Mouse (Mus musculus) MEL (cell line): Measurements from ENCODE around the gene Vmn2r76.
"Not testable (repeated sequence)": the region's sequence is repeated elsewhere in the genome, so short reads cannot be mapped to it uniquely, and the experiment has no call there.

Experiments
- CTCF ChIP-seq, 3 experiments: IDR thresholded peaks in 2 of 3; conservative IDR thresholded peaks in 1 of 3; 2 replicates each; pipeline ENCODE4 v1.5.1; 2011 to 2012; ENCODE audit warnings: low read length in 3 of 3, low read depth in 2 of 3, mild to moderate bottlenecking in 2 of 3, improper control_type of control experiment in 1 of 3, inconsistent platforms in 1 of 3, mixed read lengths in 1 of 3, moderate library complexity in 1 of 3; ENCODE audit not compliant: control insufficient read depth in 1 of 3, insufficient read depth in 1 of 3, poor library complexity in 1 of 3, severe bottlenecking in 1 of 3
- ELF1 ChIP-seq: IDR thresholded peaks from 2 replicates; pipeline ENCODE4 v1.6.1; 2014; ENCODE audit warnings: low read depth, mild to moderate bottlenecking, inconsistent platforms, low read length, improper control_type of control experiment, moderate library complexity
- EP300 ChIP-seq, 2 experiments: IDR thresholded peaks; 2 replicates each; pipeline ENCODE4 v1.6.1; 2011; ENCODE audit warnings: improper control_type of control experiment in 2 of 2, low read length in 2 of 2, low read depth in 1 of 2, mild to moderate bottlenecking in 1 of 2
- GATA1 ChIP-seq: IDR thresholded peaks from 2 replicates; pipeline ENCODE4 v1.6.1; 2011; ENCODE audit warnings: low read depth, low read length, improper control_type of control experiment
- JUND ChIP-seq: IDR thresholded peaks from 2 replicates; pipeline ENCODE4 v1.6.1; 2011; ENCODE audit warnings: low read depth, mild to moderate bottlenecking, improper control_type of control experiment, low read length
- MAFK ChIP-seq: IDR thresholded peaks from 2 replicates; pipeline ENCODE4 v1.6.1; 2011; ENCODE audit warnings: low read depth, mild to moderate bottlenecking, low read length, improper control_type of control experiment, borderline replicate concordance
- MAZ ChIP-seq: IDR thresholded peaks from 2 replicates; pipeline ENCODE4 v1.6.1; 2012; ENCODE audit warnings: low read depth, mild to moderate bottlenecking, inconsistent platforms, low read length, improper control_type of control experiment
- MYB ChIP-seq: IDR thresholded peaks from 2 replicates; pipeline ENCODE4 v1.6.1; 2011; ENCODE audit warnings: mild to moderate bottlenecking, low read depth, low read length, improper control_type of control experiment
- MYC ChIP-seq: IDR thresholded peaks from 2 replicates; pipeline ENCODE4 v1.6.1; 2011; ENCODE audit warnings: low read depth, mild to moderate bottlenecking, low read length, improper control_type of control experiment, moderate library complexity
- NRF1 ChIP-seq: IDR thresholded peaks from 2 replicates; pipeline ENCODE4 v1.6.1; 2014; ENCODE audit warnings: low read depth, mild to moderate bottlenecking, inconsistent platforms, low read length, improper control_type of control experiment, moderate library complexity; ENCODE audit not compliant: poor library complexity, insufficient read depth, severe bottlenecking
- POLR2A ChIP-seq, 2 experiments: IDR thresholded peaks; 2 replicates each; pipeline ENCODE4 v1.6.1; 2011 to 2012; ENCODE audit warnings: low read length in 2 of 2, mild to moderate bottlenecking in 2 of 2, control low read depth in 1 of 2, improper control_type of control experiment in 1 of 2, low read depth in 1 of 2, moderate library complexity in 1 of 2; ENCODE audit not compliant: control insufficient read depth in 1 of 2, insufficient read depth in 1 of 2, poor library complexity in 1 of 2
- POLR2AphosphoS5 ChIP-seq: IDR thresholded peaks from 2 replicates; pipeline ENCODE4 v1.6.1; 2012; ENCODE audit warnings: low read depth, borderline replicate concordance, mild to moderate bottlenecking, inconsistent platforms, low read length, moderate library complexity, mixed read lengths
- RAD21 ChIP-seq: IDR thresholded peaks from 2 replicates; pipeline ENCODE4 v1.6.1; 2011; ENCODE audit warnings: mild to moderate bottlenecking, low read depth, low read length, improper control_type of control experiment
- TAL1 ChIP-seq: IDR thresholded peaks from 2 replicates; pipeline ENCODE4 v1.6.1; 2012; ENCODE audit warnings: mild to moderate bottlenecking, inconsistent platforms, low read length, moderate library complexity, mixed read lengths

DNA sequence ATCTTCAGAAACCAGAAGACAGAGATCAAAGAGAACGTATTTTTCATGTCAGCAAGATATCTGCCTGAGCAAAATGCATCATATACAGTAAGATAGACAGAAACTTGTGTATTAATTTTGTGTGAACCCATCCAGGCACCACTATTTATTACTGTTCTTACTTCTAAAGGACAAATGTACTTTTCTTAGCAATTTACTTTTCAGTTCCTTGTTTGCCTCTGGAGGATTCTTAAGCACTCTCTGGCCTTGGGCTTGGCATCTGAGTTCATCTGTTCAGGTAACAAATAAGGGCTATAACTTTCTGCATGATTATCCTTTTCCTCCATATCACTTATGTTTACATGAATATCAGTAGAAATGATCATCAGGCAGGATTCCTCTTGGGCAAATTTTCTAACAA, 74.4 kb downstream of the Vmn2r76 start, which contains the start of gene Vmn2r75:
- not testable (repeated sequence) for TF ChIP-seq CTCF (IDR thresholded peaks at IDR 0.05 in 2 of 3, conservative IDR thresholded peaks at IDR 0.05 in 1 of 3; ENCODE audit: control insufficient read depth in 1 of 3, insufficient read depth in 1 of 3, low read depth in 2 of 3, low read length in 3 of 3, poor library complexity in 1 of 3, severe bottlenecking in 1 of 3); TAL1; MYB; POLR2A (IDR thresholded peaks at IDR 0.05; ENCODE audit: control insufficient read depth in 1 of 2, insufficient read depth in 1 of 2, low read depth in 1 of 2, low read length in 2 of 2, poor library complexity in 1 of 2); EP300 (IDR thresholded peaks at IDR 0.05; ENCODE audit: low read depth in 1 of 2, low read length in 2 of 2); GATA1; MYC; POLR2AphosphoS5; ELF1; RAD21; NRF1; JUND; MAZ; MAFK
